ENCODE assay signal across 8 mouse cellular contexts in genomic region chr11:49876948-49877817, GRCm38 (mm10). TPM values are rescaled to one million over a fixed set of nuclear protein-coding genes. Genes with fewer than 3 reads are reported as not detected.
A peak's percentile ranks its signal among the peaks of the same experiment; 100 is the strongest.
DNase-seq lines count a peak whose midpoint lies in the region; ATAC-seq and TF ChIP-seq lines count a peak whose summit lies in the region.

No protein-coding gene starts in this region.

- no peak overlapping the region for H3K4me3 ChIP-seq in lung, embryonic 16.5 days (ENCODE audit: low read length)

- peaks cover 10% of the 10 kb centered on the region for H3K36me3 ChIP-seq in lung, embryonic 16.5 days (ENCODE audit: control insufficient read depth, insufficient read depth, low read length)

- no peak overlapping the region for H3K9ac ChIP-seq in lung, embryonic 16.5 days (ENCODE audit: low read length)

- H3K4me2 ChIP-seq in lung, embryonic 16.5 days (ENCODE audit: low read depth, low read length): no peak overlapping the region

- no peak for TF ChIP-seq POLR2A in brain, embryonic 14.5 days (IDR thresholded peaks at IDR 0.05; ENCODE audit: borderline replicate concordance, extremely low read depth, insufficient read depth, insufficient read length, poor library complexity, severe bottlenecking)

- peaks cover 10% of the 10 kb centered on the region; the same call in 1 of the 2 replicates for H3K4me1 ChIP-seq in lung, embryonic 16.5 days (replicated peaks; ENCODE audit: control insufficient read depth, insufficient read depth, low read length)

- DNase-seq in layer of hippocampus, adult 11-12 months (ENCODE audit: low spot score): peak; percentile 35
- no peak for DNase-seq in layer of hippocampus, postnatal 14 days (ENCODE audit: low spot score in 2 of 2)
- DNase-seq in brain, embryonic 14.5 days (ENCODE audit: low read depth): peak; percentile 71
- peak; percentile 94 for DNase-seq in heart, adult 11 months
- DNase-seq in thymus, adult 18-20 months: no peak

- WGBS in lung, embryonic 16.5 days: 70% methylated on average over 8 of the region's 8 CpGs

- peak; percentile 73 for ATAC-seq in lung, embryonic 16.5 days (ENCODE audit: low read depth)
- ATAC-seq in megakaryocyte, adult 5-6 weeks (ENCODE audit: poor library complexity, severe bottlenecking): no peak
- no peak for ATAC-seq in erythroblast, adult 5-6 weeks (replicated peaks; ENCODE audit: low FRiP score, poor library complexity, severe bottlenecking)

- TF ChIP-seq CTCF in brain, embryonic 14.5 days (IDR thresholded peaks at IDR 0.05; ENCODE audit: borderline replicate concordance, extremely low read depth, insufficient read depth, insufficient read length): no peak

- H3K9me3 ChIP-seq in lung, embryonic 16.5 days (ENCODE audit: control insufficient read depth, low read length): no peaks in the 10 kb centered on the region

- H3K27ac ChIP-seq in lung, embryonic 16.5 days (ENCODE audit: low read length): peak overlapping the region; percentile 57; the same call in 1 of the 2 replicates

- no peaks in the 10 kb centered on the region for H3K27me3 ChIP-seq in lung, embryonic 16.5 days (ENCODE audit: control insufficient read depth, insufficient read depth, low read depth, low read length)

RNA-seq across cellular contexts. Expression of gene Rasgef1c, which starts 24.5 kb away (rescaled TPM):
- total RNA-seq in layer of hippocampus, postnatal 14 days (2021): 1 to 10 TPM; 2.8 TPM
- 10.4 and 16.4 TPM in 2 replicates for polyA plus RNA-seq in brain, embryonic 14.5 days (2012; rRNA removed)
- 0.23 TPM in 1 of 2 replicates, not detected in the other for polyA plus RNA-seq in lung, embryonic 16.5 days (2015; fragmentation: Nextera tagmentation; extraction: Ambion mirVana)
- 0.13 and 0.27 TPM in 2 replicates for total RNA-seq in megakaryocyte, adult 5-6 weeks (2015)
- total RNA-seq in megakaryocyte, adult 5-6 weeks (2017): not detected in 2 replicates
- total RNA-seq in erythroblast, adult 5-6 weeks (2015; ENCODE audit: low replicate concordance): 1.0 TPM in 1 of 2 replicates, not detected in the other
- total RNA-seq in erythroblast, adult 5-6 weeks (2017; ENCODE audit: low replicate concordance): 0.94 TPM in 1 of 2 replicates, not detected in the other

RNA-seq across cellular contexts. Expression of gene Mapk9, which starts 30.6 kb away (rescaled TPM):
- total RNA-seq in layer of hippocampus, postnatal 14 days (2021): 100 to 1,000 TPM; 150 to 162 TPM
- 81.0 and 89.3 TPM in 2 replicates for polyA plus RNA-seq in brain, embryonic 14.5 days (2012; rRNA removed)
- polyA plus RNA-seq in lung, embryonic 16.5 days (2015; fragmentation: Nextera tagmentation; extraction: Ambion mirVana): 33.0 and 33.7 TPM in 2 replicates
- total RNA-seq in megakaryocyte, adult 5-6 weeks (2015): 27.4 and 32.4 TPM in 2 replicates
- total RNA-seq in megakaryocyte, adult 5-6 weeks (2017): 37.8 and 44.9 TPM in 2 replicates
- 9.2 and 16.3 TPM in 2 replicates for total RNA-seq in erythroblast, adult 5-6 weeks (2015; ENCODE audit: low replicate concordance)
- total RNA-seq in erythroblast, adult 5-6 weeks (2017; ENCODE audit: low replicate concordance): 9.5 and 9.9 TPM in 2 replicates

Comparison
In these comparisons a context has a peak if more than half of its experiments do, and no peak if none do; other contexts are left out.
1. DNase-seq: peak in layer of hippocampus, adult 11-12 months (single experiment), brain, embryonic 14.5 days (single experiment) and heart, adult 11 months (single experiment); none in layer of hippocampus, postnatal 14 days (0 of 2) and thymus, adult 18-20 months (0 of 2).